ENCODE assay signal across 9 mouse cellular contexts in the genomic region with DNA sequence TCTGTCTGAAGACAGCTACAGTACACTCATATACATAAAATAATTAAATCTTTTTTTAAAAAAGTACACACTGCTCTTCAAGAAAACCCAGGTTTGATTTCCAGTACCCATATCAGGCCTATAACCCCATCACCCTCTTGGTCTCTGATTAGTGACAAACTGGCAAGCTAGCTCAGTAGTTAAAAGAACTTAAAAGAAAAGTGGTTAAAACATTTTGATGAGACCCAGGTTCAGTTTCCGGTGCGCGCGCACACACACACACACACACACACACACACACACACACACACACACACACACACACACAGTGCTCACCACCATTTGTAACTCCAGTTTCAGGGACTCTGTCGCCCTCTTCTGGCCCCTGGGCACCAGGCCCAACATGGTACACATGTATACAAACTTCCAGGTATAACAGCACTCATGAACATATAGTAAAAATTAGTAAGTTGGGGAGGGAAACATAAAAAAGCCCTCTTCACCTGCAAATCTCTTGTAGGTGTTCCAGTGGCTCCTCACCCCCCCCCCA. TPM values are rescaled to one million over a fixed set of nuclear protein-coding genes. Genes with fewer than 3 reads are reported as not detected.
DNase-seq lines count a peak whose midpoint lies in the region; ATAC-seq and TF ChIP-seq lines count a peak whose summit lies in the region.
"Had no signal": no experiment of that assay in that cellular context is flagged by ENCODE, and none has a peak within 500 bp of the region (broad histone marks: within the 10 kb centered on the region; RNA-seq: fewer than 3 reads in every experiment).

No protein-coding gene starts in this region.

- no peak for TF ChIP-seq POLR2A in thymus, adult 2 months (IDR thresholded peaks at IDR 0.05; ENCODE audit: control insufficient read depth, extremely low read depth, insufficient read depth, low read length, poor library complexity)

- 84% methylated on average over 5 of the region's 5 CpGs for WGBS in hindbrain, embryonic 11.5 days
- WGBS in hindbrain, embryonic 14.5 days: 79% methylated on average over 5 of the region's 5 CpGs
- WGBS in thymus, adult 2 months: 35% methylated on average over 5 of the region's 5 CpGs
- 77% methylated on average over 5 of the region's 5 CpGs for WGBS in limb, embryonic 10.5 days

- H3K4me1 ChIP-seq in hindbrain, embryonic 11.5 days (replicated peaks; ENCODE audit: control insufficient read depth, insufficient read depth, low read length): peaks cover 3% of the 10 kb centered on the region; the same call in 1 of the 2 replicates
- peaks cover 6% of the 10 kb centered on the region; the same call in 1 of the 2 replicates for H3K4me1 ChIP-seq in hindbrain, embryonic 14.5 days (replicated peaks; ENCODE audit: control insufficient read depth, insufficient read depth, low read length)
- peaks cover 6% of the 10 kb centered on the region for H3K4me1 ChIP-seq in thymus, adult 2 months (replicated peaks; ENCODE audit: control insufficient read depth, insufficient read depth, low read length)
- H3K4me1 ChIP-seq in limb, embryonic 10.5 days: peaks cover 12% of the 10 kb centered on the region

- H3K4me2 ChIP-seq in hindbrain, embryonic 11.5 days (replicated peaks; ENCODE audit: low read depth, low read length): no peak overlapping the region
- no peak overlapping the region for H3K4me2 ChIP-seq in hindbrain, embryonic 14.5 days (replicated peaks)

- H3K9me3 ChIP-seq in hindbrain, embryonic 11.5 days (ENCODE audit: control insufficient read depth, low read length): 0 out of 2 replicates have a peak, but pooled peaks cover 2% of the 10 kb centered on the region
- H3K9me3 ChIP-seq in hindbrain, embryonic 14.5 days (ENCODE audit: control insufficient read depth, low read length): no peaks in the 10 kb centered on the region
- H3K9me3 ChIP-seq in limb, embryonic 10.5 days (replicated peaks): no peaks in the 10 kb centered on the region
- H3K9me3 ChIP-seq: megakaryocyte, embryonic 14.5 days had no signal

- no peak for ATAC-seq in hindbrain, embryonic 11.5 days (ENCODE audit: low FRiP score)
- no peak for ATAC-seq in hindbrain, embryonic 14.5 days (ENCODE audit: low FRiP score)

- TF ChIP-seq CTCF in thymus, adult 2 months (IDR thresholded peaks at IDR 0.05; ENCODE audit: borderline replicate concordance, control insufficient read depth, extremely low read depth, insufficient read depth, low read length, poor library complexity): peak; percentile 61; the same call in 1 of the 2 replicates

- H3K27ac ChIP-seq in hindbrain, embryonic 11.5 days (ENCODE audit: low read depth, low read length): no peak overlapping the region
- H3K27ac ChIP-seq in hindbrain, embryonic 14.5 days: no peak overlapping the region
- H3K27ac ChIP-seq in thymus, adult 2 months (ENCODE audit: control insufficient read depth, insufficient read depth, low read length): no peak overlapping the region
- H3K27ac ChIP-seq in limb, embryonic 10.5 days: no peak overlapping the region

- intact Hi-C loops in left cerebral cortex, postnatal 10 days (cut with DNase I): loop anchor here (5.0 kb wide), 1 partner anchor 34 kb away; no protein-coding TSS in a partner anchor

- H3K36me3 ChIP-seq in hindbrain, embryonic 11.5 days (ENCODE audit: control insufficient read depth, insufficient read depth, low read length): no peaks in the 10 kb centered on the region
- peaks cover 32% of the 10 kb centered on the region for H3K36me3 ChIP-seq in hindbrain, embryonic 14.5 days (replicated peaks; ENCODE audit: control insufficient read depth, insufficient read depth)
- H3K36me3 ChIP-seq in thymus, adult 2 months (ENCODE audit: control insufficient read depth, insufficient read depth, low read length): peaks cover 8% of the 10 kb centered on the region; the same call in 1 of the 2 replicates
- H3K36me3 ChIP-seq in limb, embryonic 10.5 days: peaks cover 43% of the 10 kb centered on the region

- DNase-seq in hindbrain, embryonic 11.5 days (ENCODE audit: low spot score): peak; percentile 35
- no peak for DNase-seq in hindbrain, embryonic 14.5 days (ENCODE audit: low spot score)
- DNase-seq in thymus, adult 2 months: peak; percentile 53
- DNase-seq in thymus, adult 18-20 months: no peak
- peak; percentile 44 for DNase-seq in limb, embryonic 10.5 days (ENCODE audit: low spot score)
- DNase-seq in thymus, postnatal 4 days: peak; percentile 78
- DNase-seq in right cerebral cortex, postnatal 14 days: no peak
- no peak for DNase-seq in left cerebral cortex, postnatal 10 days (ENCODE audit: extremely low spot score in 1 of 2, low spot score in 2 of 2)

- H3K4me3 ChIP-seq in hindbrain, embryonic 11.5 days (ENCODE audit: low read depth, low read length): no peak overlapping the region
- H3K4me3 ChIP-seq in hindbrain, embryonic 14.5 days (replicated peaks; ENCODE audit: low read length): no peak overlapping the region
- H3K4me3 ChIP-seq in thymus, adult 2 months (ENCODE audit: control insufficient read depth, insufficient read depth, low read length): no peak overlapping the region
- H3K4me3 ChIP-seq in limb, embryonic 10.5 days: no peak overlapping the region
- H3K4me3 ChIP-seq: megakaryocyte, embryonic 14.5 days had no signal

- H3K27me3 ChIP-seq in hindbrain, embryonic 11.5 days (ENCODE audit: control insufficient read depth, insufficient read depth, low read length): no peaks in the 10 kb centered on the region
- no peaks in the 10 kb centered on the region for H3K27me3 ChIP-seq in hindbrain, embryonic 14.5 days (ENCODE audit: control insufficient read depth, insufficient read depth, low read length)
- H3K27me3 ChIP-seq in thymus, adult 2 months (ENCODE audit: control insufficient read depth, insufficient read depth, low read length): no peaks in the 10 kb centered on the region
- no peaks in the 10 kb centered on the region for H3K27me3 ChIP-seq in limb, embryonic 10.5 days (ENCODE audit: low read depth, poor library complexity, severe bottlenecking)
- H3K27me3 ChIP-seq: megakaryocyte, embryonic 14.5 days had no signal

- H3K9ac ChIP-seq in hindbrain, embryonic 11.5 days (ENCODE audit: low read depth, low read length): no peak overlapping the region
- no peak overlapping the region for H3K9ac ChIP-seq in hindbrain, embryonic 14.5 days

RNA-seq across cellular contexts. Expression of a gene that starts 4.7 kb away (rescaled TPM):
- 1.3 and 2.0 TPM in 2 replicates for polyA plus RNA-seq in hindbrain, embryonic 11.5 days (2014; fragmentation: Nextera tagmentation; extraction: Ambion mirVana)
- 2.6 and 3.9 TPM in 2 replicates for polyA plus RNA-seq in hindbrain, embryonic 14.5 days (2014; fragmentation: Nextera tagmentation; extraction: Ambion mirVana)
- 0.39 and 0.69 TPM in 2 replicates for polyA plus RNA-seq in thymus, adult 2 months (2012; rRNA removed)
- 1.6 and 2.4 TPM in 2 replicates for polyA plus RNA-seq in limb, embryonic 10.5 days (2016; fragmentation: Nextera tagmentation; extraction: Ambion mirVana)
- total RNA-seq in left cerebral cortex, postnatal 10 days (2021): 1 to 10 TPM; 7.1 to 7.8 TPM

RNA-seq across cellular contexts. Expression of a gene that starts 10.4 kb away (rescaled TPM):
- polyA plus RNA-seq in hindbrain, embryonic 11.5 days (2014; fragmentation: Nextera tagmentation; extraction: Ambion mirVana): 68.3 and 68.4 TPM in 2 replicates
- 60.3 and 66.1 TPM in 2 replicates for polyA plus RNA-seq in hindbrain, embryonic 14.5 days (2014; fragmentation: Nextera tagmentation; extraction: Ambion mirVana)
- 15.8 and 16.6 TPM in 2 replicates for polyA plus RNA-seq in thymus, adult 2 months (2012; rRNA removed)
- 149 TPM in 2 replicates for polyA plus RNA-seq in limb, embryonic 10.5 days (2016; fragmentation: Nextera tagmentation; extraction: Ambion mirVana)
- total RNA-seq in left cerebral cortex, postnatal 10 days (2021): 100 to 1,000 TPM in 1 of 2 experiments, 10 to 100 TPM in 1; 93.9 to 107 TPM

RNA-seq across cellular contexts. Expression of a gene that starts 10.4 kb away (rescaled TPM):
- polyA plus RNA-seq in hindbrain, embryonic 11.5 days (2014; fragmentation: Nextera tagmentation; extraction: Ambion mirVana): 30.7 and 35.3 TPM in 2 replicates
- 36.6 and 37.8 TPM in 2 replicates for polyA plus RNA-seq in hindbrain, embryonic 14.5 days (2014; fragmentation: Nextera tagmentation; extraction: Ambion mirVana)
- polyA plus RNA-seq in thymus, adult 2 months (2012; rRNA removed): 48.8 and 52.2 TPM in 2 replicates
- 32.8 and 36.3 TPM in 2 replicates for polyA plus RNA-seq in limb, embryonic 10.5 days (2016; fragmentation: Nextera tagmentation; extraction: Ambion mirVana)
- total RNA-seq in left cerebral cortex, postnatal 10 days (2021): 10 to 100 TPM; 38.5 to 41.0 TPM

RNA-seq across cellular contexts. Expression of a gene that starts 14.0 kb away (rescaled TPM):
- 0.66 and 0.96 TPM in 2 replicates for polyA plus RNA-seq in hindbrain, embryonic 11.5 days (2014; fragmentation: Nextera tagmentation; extraction: Ambion mirVana)
- polyA plus RNA-seq in hindbrain, embryonic 14.5 days (2014; fragmentation: Nextera tagmentation; extraction: Ambion mirVana): 2.3 TPM in 2 replicates
- polyA plus RNA-seq in thymus, adult 2 months (2012; rRNA removed): 2.7 and 3.5 TPM in 2 replicates
- polyA plus RNA-seq in limb, embryonic 10.5 days (2016; fragmentation: Nextera tagmentation; extraction: Ambion mirVana): 3.4 and 4.8 TPM in 2 replicates
- total RNA-seq in left cerebral cortex, postnatal 10 days (2021): 1 to 10 TPM; 1.4 TPM

RNA-seq across cellular contexts. Expression of a gene that starts 26.9 kb away (rescaled TPM):
- 46.6 and 49.5 TPM in 2 replicates for polyA plus RNA-seq in hindbrain, embryonic 11.5 days (2014; fragmentation: Nextera tagmentation; extraction: Ambion mirVana)
- 45.9 and 49.9 TPM in 2 replicates for polyA plus RNA-seq in hindbrain, embryonic 14.5 days (2014; fragmentation: Nextera tagmentation; extraction: Ambion mirVana)
- 60.8 and 61.5 TPM in 2 replicates for polyA plus RNA-seq in thymus, adult 2 months (2012; rRNA removed)
- polyA plus RNA-seq in limb, embryonic 10.5 days (2016; fragmentation: Nextera tagmentation; extraction: Ambion mirVana): 44.3 and 50.5 TPM in 2 replicates
- 10 to 100 TPM; 34.6 to 37.8 TPM for total RNA-seq in left cerebral cortex, postnatal 10 days (2021)

Comparison
In these comparisons a context has a peak if more than half of its experiments do, and no peak if none do; other contexts are left out.
1. DNase-seq: peak in hindbrain, embryonic 11.5 days (single experiment), thymus, adult 2 months (single experiment), limb, embryonic 10.5 days (single experiment) and thymus, postnatal 4 days (single experiment); none in hindbrain, embryonic 14.5 days (single experiment), thymus, adult 18-20 months (0 of 2), right cerebral cortex, postnatal 14 days (single experiment) and left cerebral cortex, postnatal 10 days (0 of 2).